Mouse (Mus musculus) midbrain, embryonic 16.5 days (tissue): Measurements from ENCODE around the gene Klk6. TPM values are rescaled to one million over a fixed set of nuclear protein-coding genes. Genes with fewer than 3 reads are reported as not detected.

Experiments
- ATAC-seq: fragments of 200-750 bp; cut with Nextera tagmentation; 2 replicates; pipeline ENCODE4 v1.8.0; 2017; ENCODE audit warnings: moderate TSS enrichment
- H3K27ac ChIP-seq: fragments of 300-500 bp; sonication (generic); 2 replicates; pipeline ENCODE4 v1.5.1; 2014; ENCODE audit warnings: mild to moderate bottlenecking, low read length, mixed read lengths
- H3K27me3 ChIP-seq: fragments of 300-500 bp; sonication (generic); 2 replicates; pipeline ENCODE4 v1.6.1; 2014; ENCODE audit warnings: low read depth, low read length, mixed read lengths; ENCODE audit not compliant: control insufficient read depth, insufficient read depth
- H3K36me3 ChIP-seq: fragments of 300-500 bp; sonication (generic); 2 replicates; pipeline ENCODE4 v1.6.1; 2014; ENCODE audit warnings: mild to moderate bottlenecking, low read length, moderate library complexity, mixed read lengths; ENCODE audit not compliant: control insufficient read depth, insufficient read depth
- H3K4me1 ChIP-seq: fragments of 300-500 bp; sonication (generic); 2 replicates; pipeline ENCODE4 v1.6.1; 2014; ENCODE audit warnings: mild to moderate bottlenecking, low read length, mixed read lengths; ENCODE audit not compliant: control insufficient read depth, insufficient read depth
- H3K4me2 ChIP-seq: fragments of 300-500 bp; sonication (generic); 2 replicates; pipeline ENCODE4 v1.6.1; 2014; ENCODE audit warnings: mild to moderate bottlenecking, low read length, mixed read lengths
- H3K4me3 ChIP-seq: fragments of 300-500 bp; sonication (generic); 2 replicates; pipeline ENCODE4 v1.5.1; 2014; ENCODE audit warnings: low read depth, mild to moderate bottlenecking, low read length, moderate library complexity, mixed read lengths
- H3K9ac ChIP-seq: fragments of 300-500 bp; sonication (generic); 2 replicates; pipeline ENCODE4 v1.6.1; 2014; ENCODE audit warnings: low read depth, low read length, mixed read lengths
- H3K9me3 ChIP-seq: fragments of 300-500 bp; sonication (generic); replicated peaks from 2 replicates; pipeline ENCODE4 v1.6.1; 2014; ENCODE audit warnings: mild to moderate bottlenecking, low read length, mixed read lengths; ENCODE audit not compliant: control insufficient read depth, poor library complexity, severe bottlenecking
- WGBS: fragments of 180-500 bp; shearing (Covaris S2); extraction: QIAGEN DNeasy Blood & Tissue Kit; methylation state at CpG from one replicate; pipeline ENCODE4 v1.1.7; 2014; 5-methylcytosine and 5-hydroxymethylcytosine counted together
- polyA plus RNA-seq: library from polyadenylated mRNA; unstranded; fragments of >200 nt; fragmentation: Nextera tagmentation; extraction: Ambion mirVana; gene quantifications from 2 replicates; pipeline ENCODE4 v1.2.1, GENCODE M21; 2015

The Klk6 gene
- polyA plus RNA-seq: not detected in 2 replicates

DNA sequence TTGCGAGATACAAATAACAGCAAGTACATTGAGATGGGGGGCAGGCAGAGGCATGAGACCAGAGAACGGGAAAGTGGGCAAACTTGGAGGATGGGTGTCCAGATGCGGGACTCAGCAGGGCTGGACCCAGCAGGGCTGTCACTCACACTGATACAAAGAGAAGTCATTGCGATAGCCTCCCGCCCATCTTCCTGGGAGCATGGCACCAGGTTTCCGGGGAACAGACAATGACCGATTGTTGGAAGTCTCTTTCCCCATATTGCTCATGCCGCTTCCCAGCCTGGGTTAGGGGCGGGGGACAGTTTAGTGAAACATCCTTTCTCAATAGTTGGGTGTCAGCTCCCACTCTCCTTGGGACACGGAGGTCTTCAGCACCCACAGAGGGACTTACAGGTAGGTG lies at the start of gene Klk6:
Gene Klk6, plus strand, starts transcription at position 301 of the 400 bp plus-strand sequence.
- no peaks in the 10 kb centered on the region for H3K9me3 ChIP-seq
- H3K4me3 ChIP-seq: no peak within 1 kb of the TSS
- H3K36me3 ChIP-seq: no peaks in the 10 kb centered on the region
- H3K9ac ChIP-seq: no peak within 1 kb of the TSS
- no peak for ATAC-seq
- no peaks in the 10 kb centered on the region for H3K4me1 ChIP-seq
- WGBS: 76% methylated on average over 10 of the region's 10 CpGs
- no peaks in the 10 kb centered on the region for H3K27me3 ChIP-seq
- H3K4me2 ChIP-seq: no peak within 1 kb of the TSS
- no peak within 1 kb of the TSS for H3K27ac ChIP-seq

DNA sequence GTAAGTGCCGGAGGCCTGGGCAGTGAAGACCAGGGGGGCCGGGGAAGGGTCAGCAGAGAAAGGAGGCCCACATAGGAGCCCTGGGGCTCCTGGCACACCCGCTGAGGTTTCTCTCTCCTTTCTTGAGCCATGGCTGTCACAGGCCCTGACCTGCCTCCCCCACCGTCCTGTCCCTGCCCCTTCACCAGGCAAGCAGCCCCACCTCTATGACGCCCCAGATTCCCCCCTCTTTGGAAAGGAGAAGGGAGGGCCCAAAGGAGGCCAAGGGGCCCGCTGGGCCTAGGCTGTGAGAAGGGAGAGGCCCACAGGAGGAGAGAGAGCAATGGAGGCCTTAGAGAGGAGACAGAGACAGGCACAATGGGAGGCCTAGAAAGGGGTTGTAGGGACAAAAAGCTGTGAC lies 49.5 kb upstream of the Klk6 start:
- Histone ChIP-seq H3K4me3 (no peak overlapping the region), H3K9me3 (no peaks in the 10 kb centered on the region), H3K36me3 (no peaks in the 10 kb centered on the region), H3K4me2 (no peak overlapping the region), H3K9ac (no peak overlapping the region), H3K27me3 (no peaks in the 10 kb centered on the region), H3K4me1 (no peaks in the 10 kb centered on the region), H3K27ac (no peak overlapping the region)
- no peak for ATAC-seq
- whole genome bisulfite sequencing: 34% methylated on average over 6 of the region's 6 CpGs

- Histone ChIP-seq H3K27me3 (no peaks in the 10 kb centered on the region), H3K27ac (no peak overlapping the region)
Measured at GRCm38 (mm10) chr7:43775311-43776057, 48.8 kb upstream of the Klk6 start.

DNA sequence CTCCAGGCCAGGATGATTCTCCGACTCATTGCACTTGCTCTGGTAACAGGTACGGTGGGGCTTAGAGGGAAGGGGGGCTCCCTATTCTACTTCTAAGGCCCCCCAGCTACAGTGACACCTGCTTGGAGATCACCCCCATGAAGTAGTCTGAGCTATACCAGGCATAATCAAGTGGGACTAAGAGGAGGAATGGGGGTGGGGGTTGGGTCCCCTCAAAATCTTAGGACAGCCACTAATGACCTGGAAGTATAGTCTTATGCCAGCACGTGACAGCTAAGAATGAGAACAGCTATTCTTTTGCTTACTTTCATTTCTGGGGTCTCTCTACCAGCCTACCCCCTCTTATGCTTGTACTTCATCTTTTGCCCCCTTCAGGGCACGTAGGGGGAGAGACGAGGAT lies 47.8 kb upstream of the Klk6 start:
- H3K4me2 ChIP-seq: no peak overlapping the region
- 90% methylated on average over 5 of the region's 5 CpGs for WGBS
- H3K4me3 ChIP-seq: no peak overlapping the region
- no peak overlapping the region for H3K9ac ChIP-seq
- H3K4me1 ChIP-seq: no peaks in the 10 kb centered on the region
- ATAC-seq: no peak
- no peak overlapping the region for H3K27ac ChIP-seq
- H3K36me3 ChIP-seq: no peaks in the 10 kb centered on the region
- no peaks in the 10 kb centered on the region for H3K9me3 ChIP-seq
- H3K27me3 ChIP-seq: no peaks in the 10 kb centered on the region

More at GRCm38 (mm10) chr7:43775311-43776057, 48.8 kb upstream of the Klk6 start:
- H3K4me3 ChIP-seq: no peak overlapping the region
- no peak for ATAC-seq
- 58% methylated on average over 6 of the region's 7 CpGs for WGBS
- no peaks in the 10 kb centered on the region for H3K9me3 ChIP-seq
- H3K9ac ChIP-seq: no peak overlapping the region
- H3K36me3 ChIP-seq: no peaks in the 10 kb centered on the region
- no peak overlapping the region for H3K4me2 ChIP-seq
- H3K4me1 ChIP-seq: no peaks in the 10 kb centered on the region

DNA sequence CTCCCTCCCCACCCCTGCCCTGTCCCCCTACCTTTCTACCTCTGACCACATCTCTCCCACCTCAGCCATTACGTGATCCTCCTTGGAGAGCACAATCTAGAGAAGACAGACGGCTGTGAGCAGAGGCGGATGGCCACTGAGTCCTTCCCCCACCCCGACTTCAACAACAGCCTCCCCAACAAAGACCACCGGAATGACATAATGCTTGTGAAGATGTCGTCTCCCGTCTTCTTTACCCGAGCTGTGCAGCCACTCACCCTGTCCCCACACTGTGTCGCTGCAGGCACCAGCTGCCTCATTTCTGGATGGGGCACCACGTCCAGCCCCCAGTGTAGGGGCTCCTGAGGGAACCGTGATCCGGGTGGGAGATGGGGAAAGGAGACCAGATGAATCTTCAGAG lies 46.9 kb upstream of the Klk6 start:
- no peak overlapping the region for H3K27ac ChIP-seq
- 88% methylated on average over 12 of the region's 12 CpGs for WGBS
- H3K4me3 ChIP-seq: no peak overlapping the region
- peaks cover 2% of the 10 kb centered on the region for H3K4me1 ChIP-seq
- no peak for ATAC-seq
- H3K27me3 ChIP-seq: no peaks in the 10 kb centered on the region
- no peaks in the 10 kb centered on the region for H3K36me3 ChIP-seq
- H3K4me2 ChIP-seq: no peak overlapping the region
- no peaks in the 10 kb centered on the region for H3K9me3 ChIP-seq
- H3K9ac ChIP-seq: no peak overlapping the region

- 90% methylated on average over 10 of the region's 10 CpGs for WGBS
- no peak for ATAC-seq
- H3K36me3 ChIP-seq: no peaks in the 10 kb centered on the region
Measured at GRCm38 (mm10) chr7:43778176-43778970, 45.9 kb upstream of the Klk6 start.

DNA sequence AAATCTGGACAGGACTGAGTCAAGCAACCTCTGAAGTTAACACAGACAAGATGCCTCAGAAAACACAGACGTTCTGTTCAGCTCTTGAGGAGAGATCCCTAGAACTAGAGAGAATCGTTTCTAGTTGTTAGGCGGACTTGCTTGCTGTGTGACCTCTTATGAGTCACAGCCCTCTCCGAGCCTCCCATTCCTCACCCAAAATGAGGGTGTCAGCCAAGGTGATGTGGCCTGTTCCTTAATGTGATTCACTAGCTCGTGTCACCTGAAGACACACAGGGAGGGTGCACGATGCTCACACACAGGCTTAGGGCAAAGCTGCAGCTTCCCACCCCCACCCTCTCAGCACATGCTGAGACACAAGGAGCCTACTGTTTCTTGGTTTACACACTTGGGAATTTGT lies 44.1 kb upstream of the Klk6 start:
- Histone ChIP-seq H3K9ac (no peak overlapping the region), H3K4me1 (peaks cover 6% of the 10 kb centered on the region), H3K27ac (no peak overlapping the region), H3K4me2 (no peak overlapping the region), H3K4me3 (no peak overlapping the region), H3K27me3 (peaks cover 6% of the 10 kb centered on the region), H3K36me3 (no peaks in the 10 kb centered on the region), H3K9me3 (no peaks in the 10 kb centered on the region)
- 71% methylated on average over 6 of the region's 6 CpGs for WGBS
- ATAC-seq: no peak

More at GRCm38 (mm10) chr7:43778176-43778970, 45.9 kb upstream of the Klk6 start:
- Histone ChIP-seq H3K27me3 (peaks cover 4% of the 10 kb centered on the region), H3K9ac (no peak overlapping the region), H3K4me2 (no peak overlapping the region), H3K9me3 (no peaks in the 10 kb centered on the region), H3K4me3 (no peak overlapping the region), H3K4me1 (peaks cover 6% of the 10 kb centered on the region), H3K27ac (no peak overlapping the region)

DNA sequence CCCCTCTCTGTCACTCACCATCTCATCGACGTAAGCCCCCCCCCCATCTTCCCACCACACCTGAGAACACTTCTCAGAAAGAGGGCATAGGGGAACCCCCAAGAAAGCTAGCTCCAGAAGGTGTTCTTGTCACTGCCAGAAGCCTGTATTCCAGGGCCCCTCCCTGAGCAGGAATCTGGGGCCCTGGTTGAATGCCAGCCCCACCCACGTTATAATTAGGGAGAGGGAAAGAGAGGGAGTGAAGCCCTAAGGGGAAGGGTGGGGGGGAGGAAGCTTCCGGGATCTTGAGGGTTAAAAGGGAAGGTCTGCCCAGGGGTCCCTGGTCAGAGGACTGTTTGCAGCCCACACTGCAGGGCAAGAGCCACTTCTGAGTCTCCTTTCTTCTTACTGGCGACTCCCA lies 43.6 kb upstream of the Klk6 start, which contains the start of gene Klk10:
Gene Klk10, plus strand, starts transcription at position 290 of the 400 bp plus-strand sequence.
- Histone ChIP-seq H3K9ac (no peak within 1 kb of the TSS), H3K9me3 (no peaks in the 10 kb centered on the region), H3K27ac (no peak within 1 kb of the TSS), H3K4me1 (peaks cover 6% of the 10 kb centered on the region), H3K4me3 (no peak within 1 kb of the TSS), H3K36me3 (no peaks in the 10 kb centered on the region), H3K27me3 (peaks cover 6% of the 10 kb centered on the region), H3K4me2 (no peak within 1 kb of the TSS)
- no peak for ATAC-seq
- WGBS: 63% methylated on average over 5 of the region's 5 CpGs

- H3K9me3 ChIP-seq: no peaks in the 10 kb centered on the region
- no peak overlapping the region for H3K9ac ChIP-seq
- no peak overlapping the region for H3K4me2 ChIP-seq
- H3K27ac ChIP-seq: no peak overlapping the region
- peaks cover 6% of the 10 kb centered on the region for H3K27me3 ChIP-seq
- H3K4me3 ChIP-seq: no peak overlapping the region
- 89% methylated on average over 11 of the region's 11 CpGs for WGBS
- no peak for ATAC-seq
- H3K36me3 ChIP-seq: no peaks in the 10 kb centered on the region
- H3K4me1 ChIP-seq: peaks cover 6% of the 10 kb centered on the region
Measured at GRCm38 (mm10) chr7:43781541-43781940, 42.8 kb upstream of the Klk6 start.
